Mouse (Mus musculus): ENCODE results near the gene Gm9922. TPM values are rescaled to one million over a fixed set of nuclear protein-coding genes. Genes with fewer than 3 reads are reported as not detected.

Gm9922 gene
- total RNA-seq (2021) = not detected

DNA sequence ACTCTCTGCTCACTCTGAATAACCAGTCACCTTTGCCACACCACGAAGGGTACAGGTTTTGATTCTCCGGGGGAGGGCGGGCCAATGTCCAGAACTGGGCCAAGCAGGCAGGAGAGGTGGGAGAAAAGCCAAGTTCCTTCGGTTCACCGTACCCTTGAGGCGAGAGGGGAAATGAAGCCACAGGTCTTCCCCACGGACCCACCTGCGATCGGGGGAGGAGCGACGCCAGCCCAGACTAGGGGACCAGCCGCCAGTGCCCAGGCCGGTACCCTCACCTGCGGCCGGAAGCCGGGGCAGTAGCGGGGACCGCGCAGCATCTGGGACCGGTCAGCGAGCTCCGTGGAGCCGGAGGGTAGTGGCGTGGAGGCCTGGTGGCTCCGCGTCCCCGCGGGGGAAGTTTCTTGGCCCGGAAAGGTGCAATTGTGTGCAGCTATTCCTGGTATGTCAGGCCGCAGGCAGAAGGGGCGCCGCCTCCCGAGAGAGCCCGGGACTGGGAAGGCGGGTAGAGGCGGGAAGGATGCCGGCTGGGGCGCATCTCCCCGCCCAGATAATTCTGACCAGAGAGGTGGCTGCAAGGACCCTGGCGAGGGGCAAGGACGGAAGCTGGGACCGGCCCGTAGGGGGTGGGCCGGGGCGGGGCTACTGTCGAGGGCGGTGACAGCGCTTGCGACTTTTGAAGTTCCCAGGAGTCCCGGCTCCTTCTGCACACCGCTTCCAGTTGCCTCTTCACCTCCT, at the start of gene Gm9922, which contains the start of gene Lmo7:
Gene Gm9922 (minus strand): TSS at position 578 of the 735 bp plus-strand sequence.
Gene Lmo7 (plus strand): TSS at position 721 of the 735 bp plus-strand sequence.
- DNase-seq (ENCODE audit: low spot score in 2 of 2) = peak; percentile 9 to 35
- intact Hi-C loops (cut with DNase I) = loop anchor here (10.0 kb wide), 1 partner anchor 215 kb away; no protein-coding TSS in a partner anchor

DNA sequence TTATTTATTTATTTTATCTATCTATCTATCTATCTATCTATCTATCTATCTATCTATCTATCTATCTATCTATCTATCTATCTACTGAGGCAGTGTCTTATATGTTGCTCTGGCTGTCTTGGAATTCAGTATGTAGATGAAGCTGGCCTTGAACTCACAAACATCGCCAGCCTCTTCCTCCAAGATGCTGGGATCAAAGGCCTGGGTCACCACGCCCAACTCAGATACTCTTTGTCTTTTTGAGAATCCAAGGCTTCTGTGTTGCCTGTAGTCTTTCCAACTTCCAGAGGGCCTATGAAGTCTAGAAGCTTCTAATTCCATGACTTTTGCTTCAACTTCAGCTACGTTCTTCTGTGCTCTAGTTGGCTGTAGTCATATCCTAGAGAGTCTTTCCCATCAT, 48.8 kb upstream of the Gm9922 start:
- intact Hi-C loops (cut with DNase I) = no loop called here
- no peak for DNase-seq (ENCODE audit: low spot score in 2 of 2)

DNA sequence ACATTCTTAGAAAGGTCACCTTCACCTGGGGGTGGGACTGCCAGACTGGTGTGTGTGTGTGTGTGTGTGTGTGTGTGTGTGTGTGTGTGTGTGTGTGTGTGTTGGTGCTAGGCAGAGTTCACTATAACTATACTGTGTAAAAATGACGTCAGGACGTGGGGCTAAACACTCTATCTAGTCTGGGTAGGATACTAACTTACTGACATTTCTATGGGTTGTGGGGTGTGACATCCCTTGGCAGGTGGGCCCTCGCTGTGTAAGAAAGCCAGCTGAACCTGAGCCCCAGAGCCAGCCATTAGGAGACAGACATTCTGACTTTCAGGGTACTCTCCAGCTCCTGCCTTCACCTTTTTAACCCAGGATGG, 47.5 kb upstream of the Gm9922 start:
- no peak for DNase-seq (ENCODE audit: low spot score in 2 of 2)
- intact Hi-C loops (cut with DNase I) = no loop called here

DNA sequence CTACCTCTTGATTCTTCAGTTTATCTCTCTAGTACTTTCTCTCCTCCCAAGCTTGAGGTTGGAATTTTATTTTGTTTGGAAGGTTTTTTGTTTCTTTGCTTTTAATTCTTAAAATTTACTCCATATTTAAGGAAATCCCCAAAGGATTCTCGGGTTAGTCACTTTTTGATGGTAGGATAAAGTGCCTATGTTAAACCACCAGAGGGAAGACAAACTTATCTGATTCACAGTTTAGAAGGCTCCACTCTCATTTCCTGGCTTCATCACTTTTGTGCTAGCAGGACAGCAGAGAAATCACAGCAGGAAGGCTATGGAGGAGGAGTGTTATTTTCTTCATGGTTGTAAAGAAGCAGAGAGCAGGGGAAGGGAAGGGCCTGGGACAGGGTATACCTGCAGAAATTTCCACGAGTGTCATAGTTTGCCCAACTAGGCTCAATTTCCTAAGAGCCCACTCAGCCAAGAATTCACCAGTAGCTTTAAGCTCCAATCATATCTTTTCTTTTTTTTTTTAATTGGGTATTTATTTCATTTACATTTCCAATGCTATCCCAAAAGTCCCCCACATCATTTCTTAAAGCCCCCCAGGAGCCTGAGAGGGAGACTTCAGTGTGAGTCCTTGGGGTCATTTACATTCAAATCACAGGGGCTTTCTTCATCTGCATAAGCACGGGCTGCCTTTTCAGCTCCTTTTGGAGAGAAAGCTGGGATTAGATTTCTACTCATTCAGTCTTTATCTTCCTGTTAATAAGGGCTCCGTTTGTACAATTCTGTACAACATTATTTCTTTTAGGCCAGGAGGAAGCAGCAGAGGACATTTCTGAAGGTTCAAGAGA, 46.9 kb upstream of the Gm9922 start:
- intact Hi-C loops (cut with DNase I) = no loop called here
- no peak for DNase-seq (ENCODE audit: low spot score in 2 of 2)

DNA sequence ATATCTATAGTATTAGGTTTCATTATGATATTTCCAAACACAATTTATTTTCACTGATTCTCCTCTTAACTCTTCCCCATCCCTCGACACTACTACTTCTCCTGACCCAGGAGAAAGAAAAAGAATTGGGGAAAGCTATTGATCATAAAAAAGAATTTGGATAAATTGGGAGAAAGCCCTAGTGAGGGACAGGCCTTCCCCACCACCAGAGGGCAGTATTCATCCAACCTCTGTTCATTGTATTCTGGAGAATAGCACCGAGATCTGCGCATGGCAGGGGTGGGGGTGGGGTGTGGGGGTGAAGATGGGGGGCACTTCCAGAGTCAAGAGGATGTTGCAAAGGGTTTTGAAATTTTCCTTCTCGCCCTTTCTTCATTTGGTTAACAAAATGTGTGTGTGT, 45.0 kb upstream of the Gm9922 start:
- intact Hi-C loops (cut with DNase I) = no loop called here
- no peak for DNase-seq (ENCODE audit: low spot score in 2 of 2)

DNA sequence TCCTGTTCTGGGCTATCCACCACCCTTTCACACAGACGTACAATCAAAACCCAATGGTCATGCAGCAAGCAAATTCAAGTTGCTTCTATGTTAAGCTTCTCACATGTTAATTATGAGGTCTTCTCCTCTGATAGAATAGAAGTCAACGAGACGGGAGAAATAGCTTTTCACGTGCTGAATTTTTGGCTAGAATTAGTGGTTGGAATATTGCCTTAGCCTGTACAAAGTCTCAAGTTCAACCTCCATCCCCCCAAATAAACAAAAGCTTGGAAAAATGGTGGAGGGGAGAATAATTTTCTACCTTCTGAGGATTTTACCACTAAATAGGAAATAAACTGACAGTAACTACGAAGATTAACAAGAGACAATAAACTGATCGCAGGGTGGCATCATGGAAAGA, 42.1 kb upstream of the Gm9922 start:
- intact Hi-C loops (cut with DNase I) = no loop called here

DNA sequence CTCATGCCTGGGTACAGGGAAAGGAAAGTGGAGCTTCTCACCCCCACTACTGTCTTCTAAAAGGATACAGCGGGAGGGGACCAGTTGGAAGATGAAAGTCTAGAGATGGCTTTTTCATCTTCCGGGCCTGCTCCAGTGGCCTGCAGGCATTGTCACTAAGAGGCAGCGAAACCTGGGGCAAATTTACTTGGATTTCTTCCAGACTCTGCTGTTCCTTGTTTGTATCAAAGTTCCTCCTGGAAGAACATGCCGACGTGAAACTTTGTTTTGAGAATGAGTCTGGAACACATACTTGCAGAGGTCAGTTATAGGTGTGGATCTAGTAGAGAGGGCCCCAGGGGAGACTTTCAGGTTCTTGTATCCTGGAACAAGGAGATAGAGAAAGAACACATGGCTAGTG, 41.7 kb upstream of the Gm9922 start:
- DNase-seq (ENCODE audit: low spot score in 2 of 2) = no peak
- intact Hi-C loops (cut with DNase I) = no loop called here

More for the DNA sequence above, 42.1 kb upstream of the Gm9922 start:
- no peak for DNase-seq (ENCODE audit: low spot score in 2 of 2)

DNA sequence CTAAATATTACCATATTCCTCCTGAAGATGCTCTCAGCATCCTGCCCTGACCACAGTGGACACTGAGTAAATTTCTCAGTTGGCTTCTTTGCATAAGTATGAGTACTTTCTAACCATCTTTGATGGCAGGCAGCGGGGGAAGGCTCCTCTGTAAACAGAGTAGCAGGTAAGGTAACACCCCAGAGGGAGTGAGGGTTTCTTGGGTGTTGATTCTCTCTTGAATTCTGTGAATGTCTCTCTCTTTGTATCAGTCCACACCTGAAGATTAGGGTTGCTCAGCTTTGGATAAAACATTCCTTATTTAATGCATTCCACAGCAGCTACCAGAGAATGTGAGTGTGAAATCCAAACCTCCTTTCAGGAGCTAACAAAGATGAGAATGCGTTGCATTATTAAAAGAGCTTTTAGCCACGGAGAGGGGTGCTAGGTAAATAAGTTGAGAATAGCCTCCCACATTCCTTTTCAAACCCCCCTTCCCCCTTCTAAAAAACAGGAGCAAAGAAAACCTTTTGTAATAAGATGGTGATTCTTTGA, 34.2 kb upstream of the Gm9922 start:
- intact Hi-C loops (cut with DNase I) = no loop called here
- no peak for DNase-seq (ENCODE audit: low spot score in 2 of 2)

DNA sequence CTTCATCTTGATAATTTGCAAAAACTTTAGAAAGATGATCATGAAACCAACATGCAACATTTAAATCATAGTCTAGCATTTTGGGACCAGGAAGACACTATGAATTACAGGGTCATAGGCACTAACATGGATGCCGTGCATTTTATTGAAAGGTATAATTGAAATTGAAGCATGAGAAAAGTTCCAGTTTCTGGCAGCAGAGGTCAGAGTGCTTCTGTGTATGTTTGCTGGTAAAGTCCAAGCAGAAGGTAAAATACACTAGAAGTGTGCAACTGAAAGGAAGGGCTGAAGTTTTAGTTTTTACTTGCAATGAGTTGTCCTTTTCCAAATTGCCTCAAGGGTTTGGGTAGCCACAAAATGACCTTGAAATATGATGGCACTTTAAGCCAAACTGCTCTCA, 32.7 kb upstream of the Gm9922 start:
- DNase-seq (ENCODE audit: low spot score in 2 of 2) = no peak
- intact Hi-C loops (cut with DNase I) = no loop called here

DNA sequence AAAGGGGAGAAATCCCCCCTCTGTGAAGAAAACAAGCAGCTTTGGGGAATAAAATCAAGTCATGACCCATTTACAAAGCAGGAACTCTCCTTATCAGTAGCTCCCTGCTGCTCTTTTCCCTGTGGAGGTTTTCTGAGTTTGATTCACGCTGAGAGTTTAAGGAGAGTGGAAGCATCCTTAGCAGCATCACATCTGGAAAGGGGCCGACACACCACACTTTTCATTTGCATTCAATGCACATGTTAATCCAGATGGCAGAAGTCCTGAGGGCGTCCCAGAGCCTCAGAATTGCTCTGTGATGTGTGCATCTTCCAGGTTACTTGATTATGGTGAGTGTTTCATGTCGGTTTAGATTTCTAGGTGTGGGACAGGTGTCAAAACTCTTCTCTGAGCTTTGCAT, 25.8 kb upstream of the Gm9922 start:
- DNase-seq (ENCODE audit: low spot score in 2 of 2) = no peak
- intact Hi-C loops (cut with DNase I) = no loop called here

DNA sequence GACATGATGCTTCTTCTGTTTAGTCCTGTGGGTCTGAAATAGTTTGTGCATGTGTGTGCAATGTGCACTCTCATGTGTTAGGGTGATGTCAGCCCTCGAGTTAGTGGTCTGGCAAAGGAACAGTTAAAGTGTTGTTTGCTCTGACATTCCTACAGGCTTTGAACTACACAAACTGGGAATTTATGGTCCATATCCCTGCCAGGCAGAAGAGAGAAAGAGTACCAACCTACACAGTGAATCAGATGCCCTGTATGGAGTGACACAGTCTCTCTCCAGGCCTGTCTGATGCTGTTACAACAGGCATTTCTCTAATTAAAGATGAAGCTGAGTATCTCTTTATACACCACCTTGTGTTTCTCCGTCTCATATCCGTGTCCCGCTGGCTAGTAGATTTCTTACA, 21.3 kb upstream of the Gm9922 start:
- DNase-seq (ENCODE audit: low spot score in 2 of 2) = no peak
- intact Hi-C loops (cut with DNase I) = no loop called here

DNA sequence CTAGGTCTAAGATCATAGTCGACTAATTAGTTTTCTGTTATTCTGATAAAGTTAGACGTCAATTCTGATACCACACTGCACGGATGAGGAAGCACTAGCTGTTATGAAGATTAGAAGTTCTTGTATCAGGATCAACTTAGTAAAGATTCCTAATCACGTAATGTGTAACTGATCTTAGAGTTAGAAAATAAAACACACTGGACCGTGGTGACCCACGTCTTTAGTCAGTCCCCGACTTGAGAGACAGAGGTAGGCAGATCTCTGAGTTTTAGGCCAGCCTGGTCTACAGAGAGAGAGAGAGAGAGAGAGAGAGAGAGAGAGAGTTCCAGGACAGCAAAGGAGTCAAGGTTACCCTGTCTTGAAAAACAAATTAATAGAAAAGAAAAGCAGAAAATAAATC, 18.8 kb upstream of the Gm9922 start:
- intact Hi-C loops (cut with DNase I) = no loop called here
- DNase-seq (ENCODE audit: low spot score in 2 of 2) = no peak

DNA sequence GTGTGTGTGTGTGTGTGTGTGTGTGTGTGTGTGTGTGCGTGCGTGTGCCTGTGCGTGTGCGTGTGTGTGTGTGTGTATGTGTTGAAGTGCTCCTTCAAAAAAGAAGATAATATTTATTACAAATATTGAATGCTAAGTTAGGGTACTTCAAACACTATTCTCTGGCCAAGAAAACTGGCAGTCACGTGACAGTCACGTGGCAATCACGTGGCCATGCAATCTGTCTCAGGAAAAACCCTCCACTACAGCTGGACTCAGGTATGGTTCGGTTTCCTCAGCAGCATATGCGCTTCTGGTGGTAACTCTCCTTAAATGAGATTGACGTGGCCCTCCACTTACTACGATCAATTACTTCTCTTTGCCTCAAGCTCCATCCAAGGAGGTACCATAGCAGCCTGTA, 18.2 kb upstream of the Gm9922 start:
- intact Hi-C loops (cut with DNase I) = no loop called here
- no peak for DNase-seq (ENCODE audit: low spot score in 2 of 2)

DNA sequence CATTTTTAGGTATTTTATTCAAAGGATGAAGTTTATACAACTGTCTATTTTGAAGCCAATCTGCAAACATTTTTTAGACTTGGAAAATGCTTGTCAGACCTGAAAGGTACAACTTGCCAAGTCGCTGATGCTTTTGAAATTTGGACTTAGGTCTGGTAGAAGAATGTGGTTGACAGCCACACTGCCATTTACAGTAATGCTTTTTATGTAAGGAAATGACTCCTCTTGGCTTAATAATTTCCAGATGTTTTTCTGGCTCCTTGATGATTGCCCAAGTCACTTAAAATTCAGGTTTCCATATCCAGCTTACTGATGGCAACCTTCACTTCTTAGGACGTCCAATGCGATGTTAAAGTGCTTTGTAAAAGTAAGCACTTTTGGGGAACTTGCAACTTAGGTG, 17.0 kb upstream of the Gm9922 start:
- DNase-seq (ENCODE audit: low spot score in 2 of 2) = no peak
- intact Hi-C loops (cut with DNase I) = no loop called here

DNA sequence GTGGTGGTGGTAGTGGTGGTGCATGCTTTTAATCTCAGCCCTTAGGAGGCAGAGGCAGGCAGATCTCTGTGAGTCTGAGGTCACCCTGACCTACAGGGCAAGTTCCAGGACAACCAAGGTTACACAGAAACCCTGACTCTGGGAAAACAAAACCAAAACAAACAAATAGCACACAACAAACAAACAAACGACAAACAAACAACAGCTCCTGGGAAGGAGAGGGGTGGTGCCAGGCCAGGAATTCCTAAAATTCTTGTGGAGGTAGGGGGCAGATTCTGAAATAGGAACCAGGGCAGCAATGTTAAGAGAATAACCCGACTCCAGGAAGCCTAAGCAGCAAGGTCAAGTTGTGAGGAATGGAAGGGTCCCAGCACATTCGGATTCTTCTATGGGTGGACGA, 7.9 kb upstream of the Gm9922 start:
- intact Hi-C loops (cut with DNase I) = no loop called here

DNA sequence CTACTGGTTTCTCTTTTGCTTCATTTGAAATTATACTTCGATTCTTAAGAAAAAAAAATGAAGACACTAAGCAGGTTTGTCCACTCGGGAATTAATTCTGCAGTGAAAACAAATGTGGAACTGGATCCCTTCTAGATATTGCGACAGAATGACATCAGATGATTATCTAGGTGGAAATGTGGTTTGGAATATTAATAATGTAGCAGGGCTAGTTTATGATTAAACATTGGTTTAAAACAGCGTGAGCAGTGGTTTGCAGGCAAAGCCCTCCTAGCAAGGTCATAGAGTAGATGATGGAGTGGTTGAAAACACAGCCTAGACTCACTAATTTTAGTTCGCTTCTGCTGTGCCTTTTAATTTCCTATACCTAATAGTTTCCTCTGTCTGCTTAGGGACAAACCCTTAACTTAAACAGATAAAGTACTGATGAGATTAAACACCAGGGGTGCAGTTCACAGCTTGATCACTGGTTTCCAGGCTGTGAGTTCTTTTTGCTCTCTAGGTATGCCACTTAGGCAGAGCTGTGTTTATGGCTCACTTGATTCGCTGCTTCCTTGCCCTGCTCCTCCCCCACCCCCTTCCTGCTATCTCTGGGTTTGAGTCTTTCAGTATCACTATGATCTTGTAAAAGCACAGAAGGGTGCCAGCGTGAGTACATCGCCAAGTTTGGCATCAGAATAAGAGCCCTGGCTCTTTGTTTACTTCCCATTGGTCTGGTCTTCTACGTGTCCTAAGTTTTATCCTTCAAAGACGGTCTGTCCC, 4.1 kb upstream of the Gm9922 start:
- DNase-seq (ENCODE audit: low spot score in 2 of 2) = no peak
- intact Hi-C loops (cut with DNase I) = no loop called here

More for the DNA sequence above, 7.9 kb upstream of the Gm9922 start:
- DNase-seq (ENCODE audit: low spot score in 2 of 2) = no peak

DNA sequence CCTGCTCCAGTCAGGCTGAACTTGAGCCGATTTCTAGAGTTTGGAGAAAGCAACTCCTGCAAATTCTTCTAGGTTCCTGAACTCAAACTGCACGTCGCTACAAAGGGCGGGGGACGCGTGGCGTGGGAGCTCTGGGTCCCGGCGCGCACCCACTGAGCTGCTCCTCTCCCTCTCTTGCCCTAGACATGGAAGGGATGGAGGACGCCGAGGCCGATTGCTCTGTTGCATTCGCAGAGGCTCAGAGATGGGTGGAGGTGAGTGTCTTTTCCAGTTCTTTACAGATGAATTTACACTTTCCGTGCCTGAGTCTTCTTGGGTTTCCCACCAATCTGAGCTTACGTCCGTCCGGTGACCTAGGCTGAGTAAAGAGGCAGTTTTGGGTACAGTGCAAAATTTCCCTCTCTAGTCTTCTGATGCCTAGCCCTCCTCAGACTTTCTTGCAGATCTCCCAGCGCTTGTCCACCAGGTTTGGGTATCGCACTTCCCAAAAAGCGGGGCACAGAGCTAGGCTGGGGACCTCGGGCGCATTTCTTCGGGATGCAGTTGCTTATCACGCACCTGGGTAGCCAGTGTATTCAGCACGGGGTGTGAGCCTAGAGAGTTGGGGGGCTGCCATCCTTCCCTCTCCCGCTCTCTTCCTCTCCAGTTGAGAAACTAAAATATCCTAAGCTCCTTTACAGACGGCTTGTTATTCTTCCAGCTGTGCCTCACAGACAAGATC, 518 bp upstream of the Gm9922 start:
- DNase-seq (ENCODE audit: low spot score in 2 of 2) = no peak
- intact Hi-C loops (cut with DNase I) = loop anchor here (10.0 kb wide), 1 partner anchor 215 kb away; no protein-coding TSS in a partner anchor

DNA sequence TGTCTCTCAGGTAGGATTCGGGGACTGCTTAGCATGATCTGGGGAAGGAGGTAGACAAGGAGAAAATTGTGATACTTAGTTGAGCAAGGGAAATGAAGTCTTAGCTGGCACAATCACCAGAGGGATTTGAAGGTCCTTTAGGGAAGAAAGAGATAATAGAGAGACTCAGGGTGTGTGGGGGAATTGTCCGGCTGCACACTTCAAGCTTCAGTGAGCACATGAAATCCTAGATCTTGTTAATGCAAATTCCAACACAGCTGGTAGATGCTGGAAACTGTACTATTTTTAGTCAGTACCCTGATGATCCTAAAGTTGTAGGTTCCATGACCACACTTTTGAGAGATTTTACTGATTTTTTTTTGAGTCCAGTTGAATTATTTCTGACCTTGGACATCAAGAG, 15.2 kb downstream of the Gm9922 start:
- DNase-seq (ENCODE audit: low spot score in 2 of 2) = no peak
- intact Hi-C loops (cut with DNase I) = no loop called here

DNA sequence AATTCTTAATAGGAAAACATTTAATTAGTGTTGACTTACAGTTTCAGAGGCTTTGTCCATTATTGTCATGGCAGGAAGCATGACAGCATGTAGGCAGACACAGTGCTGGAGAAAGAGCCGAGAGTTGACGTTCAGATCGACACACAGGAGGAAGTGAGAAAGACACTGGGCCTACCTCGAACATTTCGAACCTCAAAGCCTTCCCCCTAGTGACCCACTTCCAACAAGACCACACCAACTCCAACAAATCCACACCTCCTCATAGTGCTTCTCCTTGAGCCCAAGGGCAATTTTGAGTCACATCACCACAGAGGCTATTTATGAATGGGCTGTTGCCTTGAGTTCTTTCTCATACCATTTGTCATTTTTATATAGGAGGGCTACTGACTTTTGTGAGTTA, 22.5 kb downstream of the Gm9922 start:
- DNase-seq (ENCODE audit: low spot score in 2 of 2) = no peak
- intact Hi-C loops (cut with DNase I) = no loop called here

Measured in left cerebral cortex, postnatal 36 days (tissue).